Mouse (Mus musculus) urinary bladder, postnatal 14 days (tissue): ENCODE measurements around the gene Kank1.

Source experiments
- DNase-seq: peaks from one replicate; pipeline ENCODE4 v3.0.0; 2021; ENCODE audit warnings: low spot score

Gene Kank1

DNA sequence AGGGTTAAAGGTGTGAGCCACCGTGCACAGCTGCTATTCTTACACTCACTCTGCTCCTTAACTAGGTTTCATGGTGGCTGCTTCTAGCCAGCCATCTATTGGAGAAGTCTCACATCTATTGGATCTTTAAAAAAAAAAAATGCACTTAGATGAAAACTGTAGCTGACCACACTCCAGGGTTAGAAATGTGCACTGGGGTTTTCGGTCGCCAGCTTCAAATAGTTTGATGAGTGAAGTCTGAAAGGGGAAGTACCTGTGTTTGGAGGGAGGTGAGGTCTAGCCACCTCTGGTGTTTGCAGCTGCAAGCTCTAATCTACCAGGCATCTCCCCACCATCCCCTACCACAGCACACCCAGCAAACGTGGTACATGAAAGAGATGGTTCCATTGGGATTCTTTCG is 74.2 kb downstream of the Kank1 start:
- no peak for DNase-seq

DNA sequence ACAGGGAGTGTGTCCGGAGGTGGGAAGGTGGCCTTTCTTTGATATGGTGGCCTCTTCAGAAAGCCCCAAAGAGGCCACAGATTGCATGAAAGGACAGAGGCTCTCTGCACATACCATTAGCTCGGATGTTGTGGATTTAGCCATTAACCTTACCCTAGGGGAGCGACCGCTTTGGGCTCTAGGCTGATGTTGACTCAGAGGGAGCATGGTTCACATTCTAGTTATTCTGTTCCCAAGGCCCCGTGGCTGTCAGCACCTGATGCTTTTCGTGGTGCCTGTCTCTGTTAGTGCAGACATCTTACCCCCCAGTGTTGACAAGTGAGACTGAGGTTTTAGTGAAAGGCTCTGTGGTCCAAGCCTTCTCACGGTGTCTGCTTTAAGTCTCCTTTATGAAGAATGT is 74.9 kb downstream of the Kank1 start:
- no peak for DNase-seq

DNA sequence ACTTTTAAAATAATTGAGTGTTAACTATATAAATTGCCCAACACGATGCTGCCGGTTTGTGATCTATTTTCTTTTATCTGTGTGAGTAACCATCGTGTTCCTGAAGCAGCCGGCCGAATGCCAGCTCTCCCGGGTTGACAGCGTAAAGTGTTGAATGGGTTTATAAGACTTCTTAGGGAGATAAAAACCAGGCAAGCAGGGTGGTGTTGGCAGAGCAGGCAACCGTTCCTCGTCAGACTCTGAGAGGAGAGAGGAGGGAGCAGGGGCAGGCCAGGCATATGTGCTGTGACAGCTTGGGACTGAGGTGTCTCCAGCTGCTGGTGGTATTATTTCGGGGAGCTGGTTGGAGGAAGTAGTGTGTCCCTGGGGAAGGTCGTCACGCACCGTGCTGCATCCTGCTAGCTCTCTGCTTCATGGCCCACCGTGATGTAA is 78.7 kb downstream of the Kank1 start:
- DNase-seq, result peak; percentile 63

DNA sequence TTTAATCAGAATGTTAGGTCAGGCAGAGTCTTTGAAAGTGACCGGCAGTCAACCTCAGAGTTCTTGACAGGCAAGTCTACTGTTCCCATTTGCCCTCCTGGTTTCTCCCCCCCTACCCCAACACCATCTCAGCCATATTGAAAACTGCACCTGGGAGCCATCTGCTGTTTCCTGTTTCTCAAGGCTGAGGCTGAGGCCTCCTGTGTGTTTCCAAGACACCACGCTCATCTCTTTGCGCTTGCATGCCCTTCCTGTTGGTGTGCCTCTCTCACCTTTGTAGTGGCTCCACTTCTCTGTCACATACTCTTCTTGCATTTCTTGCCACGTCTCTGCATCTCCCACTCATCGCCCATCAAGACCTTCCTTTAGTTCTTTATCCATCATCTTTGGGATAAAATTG is 79.2 kb downstream of the Kank1 start:
- DNase-seq, result no peak

DNA sequence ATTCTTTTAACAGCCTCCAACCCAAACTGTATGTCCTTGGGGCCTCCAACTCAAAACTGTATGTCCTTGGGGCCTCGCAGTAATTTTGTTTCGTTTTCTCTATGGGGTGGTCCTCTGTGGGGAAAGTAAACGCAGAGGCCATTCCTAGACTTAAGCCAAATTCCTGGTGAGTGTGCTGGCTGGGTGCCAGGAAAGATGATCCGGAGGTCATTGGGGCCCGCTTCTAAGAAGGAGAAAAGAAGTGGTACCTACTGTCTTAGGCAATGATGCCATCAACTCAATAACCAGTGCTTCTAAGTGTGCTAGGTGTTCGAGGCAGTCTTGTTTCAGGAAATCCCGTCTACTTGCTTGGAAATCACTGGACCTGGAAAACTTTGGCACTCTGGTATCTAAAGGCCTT is 87.5 kb downstream of the Kank1 start:
- DNase-seq, result no peak

DNA sequence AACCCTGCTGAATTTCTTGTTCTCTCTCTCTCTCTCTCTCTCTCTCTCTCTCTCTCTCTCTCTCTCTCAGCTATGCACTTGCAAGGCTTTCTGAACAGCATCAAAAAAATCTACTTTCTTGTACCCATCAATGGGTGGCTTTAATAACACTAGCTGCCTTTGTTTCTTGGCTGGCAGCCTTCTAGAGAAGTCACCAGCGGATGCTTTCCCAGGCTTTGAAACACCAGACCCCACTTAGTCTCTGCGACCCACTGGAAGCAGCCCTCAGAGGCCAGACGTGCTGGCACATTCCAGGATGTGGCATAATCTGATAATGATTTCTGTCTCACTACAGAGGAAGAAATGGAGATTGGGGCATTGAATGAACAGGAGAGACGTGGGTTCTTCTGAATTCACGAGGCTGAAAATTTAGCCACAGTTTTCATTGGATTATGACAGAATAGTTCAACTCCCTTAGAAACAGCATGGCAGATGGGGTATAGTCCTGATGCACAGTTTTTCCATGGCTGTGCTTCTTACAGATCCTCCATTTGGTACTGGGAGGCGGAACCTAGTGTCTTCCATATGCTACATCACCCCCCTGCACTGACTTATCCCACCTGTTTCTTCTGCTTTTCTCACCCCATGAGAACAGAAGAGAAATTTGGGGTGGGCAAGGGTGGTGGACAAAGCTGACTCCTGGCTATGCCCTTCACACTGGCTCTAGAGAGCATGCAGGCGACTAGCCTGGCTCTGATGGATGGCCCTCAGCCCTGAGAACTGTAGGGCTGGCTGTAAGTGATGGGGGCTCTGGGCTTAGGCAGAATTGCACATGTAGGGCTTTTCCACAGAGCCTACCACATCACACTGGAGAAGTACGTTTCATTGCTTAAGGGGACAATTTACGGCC is 88.6 kb downstream of the Kank1 start:
- no peak for DNase-seq

DNA sequence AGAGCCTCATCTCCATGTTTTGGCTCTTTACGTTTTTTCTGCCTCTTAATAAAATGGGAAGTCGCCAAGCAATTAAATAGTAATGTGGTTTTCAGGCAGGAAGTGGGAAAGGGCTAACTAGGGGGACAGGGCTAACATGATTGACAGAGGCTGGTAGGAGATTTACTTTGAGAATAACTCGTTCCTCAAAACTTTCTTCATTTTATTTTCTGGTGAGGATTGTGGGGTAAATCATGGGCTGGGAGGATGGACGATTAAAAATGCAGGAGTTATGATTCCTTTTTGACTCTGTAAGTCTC is 89.2 kb downstream of the Kank1 start:
- no peak for DNase-seq

DNA sequence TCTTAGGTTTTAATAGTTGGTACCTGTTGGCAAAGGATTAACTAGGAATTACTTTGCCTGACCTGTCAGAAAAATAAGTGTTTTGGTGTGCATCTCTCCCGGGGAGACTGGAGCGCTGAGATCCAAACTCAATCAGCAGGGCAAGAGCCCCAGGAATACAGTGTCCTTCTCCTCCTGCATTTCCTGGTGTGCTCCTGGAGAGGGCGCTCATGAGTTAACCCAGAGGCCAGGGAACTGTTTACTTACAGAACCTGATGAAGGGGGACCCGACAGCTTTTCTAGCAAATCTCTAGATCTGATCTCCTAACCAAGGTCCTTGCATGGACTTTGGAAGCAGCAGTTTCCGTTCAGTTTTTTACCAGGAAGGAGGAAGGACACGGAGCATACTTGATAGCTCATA is 90.9 kb downstream of the Kank1 start:
- no peak for DNase-seq

DNA sequence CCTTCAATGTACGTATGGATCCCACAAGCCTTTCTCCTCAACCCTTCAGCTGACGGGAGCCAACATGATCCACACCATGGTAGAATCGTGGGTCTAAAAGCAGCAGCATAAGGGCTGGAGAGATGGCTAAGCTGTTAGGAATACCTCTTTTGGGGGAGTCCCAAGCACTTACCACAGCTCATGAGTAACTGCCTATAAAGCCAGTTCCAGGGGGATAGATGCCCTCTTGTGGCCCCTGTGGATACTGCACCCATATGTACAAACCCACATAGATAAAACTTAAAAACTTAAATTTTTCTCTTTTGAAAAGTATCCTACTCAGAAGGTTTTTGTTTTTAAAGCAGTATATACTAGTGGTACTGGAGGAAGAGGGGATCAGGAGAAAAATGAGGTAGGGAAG is 97.6 kb downstream of the Kank1 start:
- DNase-seq, result peak; percentile 63

DNA sequence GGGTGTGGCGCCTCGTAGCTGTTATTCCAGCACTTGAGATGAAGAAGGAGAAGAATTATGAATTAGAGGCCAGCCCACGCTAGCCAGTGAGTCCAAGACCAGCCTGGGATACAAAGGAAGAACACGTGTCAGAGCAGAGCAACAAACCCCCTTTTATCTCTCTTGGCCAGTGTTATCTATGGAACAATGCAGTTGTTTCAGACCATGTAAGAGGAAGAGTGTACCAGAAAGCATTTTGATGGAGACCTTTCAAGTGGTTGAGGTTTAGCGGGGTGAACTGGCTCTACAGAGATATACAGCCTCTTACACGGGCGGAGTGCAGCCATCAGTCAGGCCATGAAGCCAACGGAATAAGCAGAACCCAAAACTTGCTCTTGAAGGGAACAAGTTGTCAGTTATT is 100.0 kb downstream of the Kank1 start:
- DNase-seq, result no peak

DNA sequence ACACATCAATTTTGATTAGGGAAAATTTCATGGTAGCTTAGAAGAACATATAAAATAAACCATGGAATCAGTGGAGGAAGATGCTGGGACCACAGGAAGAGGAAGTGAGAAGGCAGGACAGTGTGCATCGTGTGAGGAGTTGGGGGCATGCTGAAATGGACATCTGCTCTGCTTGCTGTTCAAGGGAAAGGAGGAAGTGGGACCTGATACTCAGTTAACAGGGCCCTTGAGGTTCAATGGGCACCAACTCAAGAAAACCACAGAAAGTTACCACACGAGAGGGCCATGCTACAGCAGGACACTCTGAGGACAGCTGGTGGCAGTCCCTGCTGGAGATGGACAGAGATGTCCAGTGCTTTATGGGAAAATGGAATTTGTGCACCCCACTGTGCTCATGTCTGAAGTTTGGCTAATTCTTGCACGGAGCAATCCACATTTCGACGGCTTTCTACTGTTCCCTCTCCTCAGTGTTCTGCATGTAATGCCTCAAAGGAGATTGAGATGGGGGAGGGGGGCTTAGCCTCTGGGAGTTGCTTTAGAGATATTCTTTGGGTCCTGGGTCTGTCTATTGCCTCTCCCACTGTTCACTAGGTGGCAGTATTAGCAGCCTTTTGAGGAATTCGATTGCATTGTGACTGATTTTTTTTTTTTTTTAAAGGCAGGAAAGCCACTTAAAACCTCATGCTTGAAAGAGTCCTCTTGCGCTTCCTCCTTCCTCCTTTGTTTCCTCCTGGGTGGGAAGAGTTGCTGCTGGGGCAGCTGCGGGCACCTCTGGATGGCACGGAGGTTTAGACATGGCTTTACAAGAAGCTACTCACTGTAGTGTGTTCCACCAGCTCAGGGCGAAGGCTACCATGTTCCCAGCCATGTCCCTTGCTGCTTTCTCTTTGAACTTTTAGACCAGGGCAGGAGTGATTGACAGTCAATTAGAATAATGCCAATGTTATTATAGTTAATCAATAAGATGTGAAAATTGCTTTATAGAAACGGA is 104.2 kb downstream of the Kank1 start:
- peak; percentile 15 for DNase-seq

DNA sequence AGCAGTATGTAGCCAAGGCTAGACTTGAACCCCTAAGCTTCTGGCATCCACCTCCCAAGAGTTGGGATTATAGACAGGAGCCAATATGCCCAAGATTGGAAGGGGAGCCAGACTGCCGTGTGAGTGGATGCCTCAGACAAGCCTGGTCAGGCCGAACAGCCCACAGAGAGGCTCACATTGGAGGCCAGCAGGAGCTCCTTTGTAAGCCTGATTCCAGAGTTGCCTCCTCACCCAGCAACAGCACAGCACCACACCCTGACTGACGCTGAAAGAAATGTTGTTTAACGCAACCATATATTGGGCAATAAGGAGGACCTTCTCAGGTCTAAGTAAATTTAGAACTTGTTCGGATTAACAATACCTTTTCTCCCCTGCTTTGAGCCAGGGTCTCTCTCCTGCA is 105.3 kb downstream of the Kank1 start:
- DNase-seq, result peak; percentile 14

DNA sequence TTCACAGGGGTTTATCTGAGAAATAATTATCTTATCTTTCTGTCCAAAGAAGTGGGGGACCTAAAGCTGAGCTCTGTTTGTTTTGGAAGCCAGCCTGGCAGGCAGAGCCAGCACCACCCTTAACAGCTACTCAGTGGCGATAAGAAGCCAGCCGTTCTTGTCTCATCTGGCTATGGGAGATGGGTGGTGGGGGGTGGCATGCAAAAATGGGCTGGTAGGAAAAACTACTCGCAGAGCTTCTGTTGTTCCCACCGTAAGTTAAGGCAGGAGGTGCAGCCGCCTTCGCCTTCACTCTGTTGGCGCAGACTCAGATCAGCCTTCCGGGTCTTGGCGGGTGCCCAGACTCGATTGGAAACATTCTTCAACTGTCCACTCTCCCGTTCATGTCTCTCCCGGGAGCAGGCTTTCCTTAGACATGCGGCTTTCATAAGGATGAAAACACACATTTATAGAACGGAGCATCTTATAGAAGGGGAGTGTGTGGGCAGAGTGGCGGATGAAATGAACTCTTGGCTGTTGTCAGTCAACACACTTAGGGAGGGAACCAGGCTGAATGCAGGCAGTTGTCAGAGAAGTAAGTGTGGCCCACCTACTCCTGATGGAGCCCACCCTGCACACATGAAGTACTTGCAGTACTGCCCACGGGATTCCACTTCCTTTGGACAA is 107.0 kb downstream of the Kank1 start:
- peak; percentile 39 for DNase-seq

DNA sequence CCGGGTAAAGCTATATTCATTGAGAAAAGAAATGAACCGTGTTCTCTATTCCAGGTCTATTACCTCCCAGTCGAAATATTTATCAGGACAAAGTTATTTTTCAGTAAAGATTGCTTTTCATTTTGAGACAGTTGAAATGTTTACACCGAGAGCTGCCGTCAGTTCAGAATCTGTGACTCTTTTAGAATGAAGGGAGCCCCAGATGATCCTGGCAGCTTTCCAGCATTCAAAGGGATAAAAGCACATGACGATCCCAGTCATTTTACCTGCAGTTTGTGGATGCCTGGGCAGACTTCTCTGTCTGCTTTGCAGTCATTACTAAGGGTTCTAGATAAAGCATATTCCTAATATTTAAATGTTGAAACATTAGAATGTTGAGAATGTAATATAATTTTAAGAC is 107.6 kb downstream of the Kank1 start:
- DNase-seq, result no peak

DNA sequence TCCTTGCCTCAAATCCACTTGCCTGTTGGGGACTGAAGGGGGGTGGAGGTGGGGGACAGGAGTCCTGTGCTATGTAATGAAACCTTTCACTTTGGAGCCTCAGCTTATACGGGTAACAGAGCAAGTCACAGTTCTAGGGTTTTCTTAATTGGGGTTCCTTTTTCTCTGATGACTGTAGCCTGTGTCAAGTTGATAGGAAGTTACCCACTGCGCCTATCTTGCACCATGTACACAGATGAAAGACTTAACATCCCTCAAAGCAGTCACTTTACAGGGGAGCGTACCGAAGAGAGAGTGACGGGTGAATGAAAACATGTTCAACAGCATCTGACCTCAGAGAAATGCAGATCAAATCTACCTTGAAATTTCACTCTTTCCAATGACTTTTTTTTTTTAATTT is 109.2 kb downstream of the Kank1 start:
- DNase-seq, result no peak

DNA sequence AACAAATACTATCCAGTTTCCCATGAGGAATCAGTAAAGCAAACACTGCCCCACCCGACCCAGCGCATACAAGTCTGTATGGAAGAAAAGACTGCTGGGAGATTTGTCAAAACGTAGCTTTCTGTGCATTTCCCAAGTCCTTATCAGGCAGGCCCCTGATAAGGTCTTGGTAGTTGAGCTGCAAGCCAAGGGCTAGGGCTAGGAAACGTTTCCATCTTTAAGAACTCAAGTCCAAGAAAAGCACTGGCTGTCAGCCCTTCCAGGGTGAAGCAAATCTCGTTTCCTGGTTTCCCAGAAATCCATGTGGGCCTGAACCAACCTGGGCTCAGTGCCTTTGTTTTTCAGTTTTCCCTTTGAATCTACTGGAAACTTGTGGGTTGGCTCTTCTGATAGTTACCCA is 110.7 kb downstream of the Kank1 start:
- DNase-seq, result peak; percentile 17

DNA sequence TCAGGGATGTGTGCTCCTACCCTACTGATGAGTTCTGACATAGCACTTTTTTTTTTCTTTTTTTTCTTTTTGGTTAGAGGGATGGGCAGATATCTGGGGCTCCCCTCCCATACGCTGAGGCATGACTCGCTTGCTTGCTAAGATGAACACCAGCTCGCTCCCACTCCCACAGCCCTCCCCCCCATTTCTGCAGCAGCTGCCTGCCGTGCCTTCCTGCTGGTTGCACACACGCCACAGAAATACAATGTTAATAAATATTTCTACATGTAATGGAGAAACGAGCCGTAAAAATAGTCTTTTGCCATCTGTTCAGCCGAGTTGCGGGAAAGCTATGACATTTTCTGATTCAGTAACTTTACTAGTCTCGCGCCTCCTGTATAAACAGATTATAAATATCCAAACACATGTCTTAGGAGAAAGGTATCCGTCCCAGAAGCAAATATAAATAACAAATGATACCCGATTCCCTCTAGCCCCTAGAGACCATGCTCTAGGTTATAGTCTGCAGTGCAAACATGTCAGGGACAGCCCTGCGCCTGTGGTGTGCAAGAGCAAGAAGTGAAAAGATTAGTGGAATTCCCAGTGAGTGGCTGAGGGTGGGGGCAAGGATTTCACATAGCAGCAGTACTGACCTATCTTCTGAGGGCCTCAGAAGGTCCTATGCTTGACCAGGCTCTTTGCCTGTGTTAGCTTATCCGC is 114.6 kb downstream of the Kank1 start:
- DNase-seq, result no peak

DNA sequence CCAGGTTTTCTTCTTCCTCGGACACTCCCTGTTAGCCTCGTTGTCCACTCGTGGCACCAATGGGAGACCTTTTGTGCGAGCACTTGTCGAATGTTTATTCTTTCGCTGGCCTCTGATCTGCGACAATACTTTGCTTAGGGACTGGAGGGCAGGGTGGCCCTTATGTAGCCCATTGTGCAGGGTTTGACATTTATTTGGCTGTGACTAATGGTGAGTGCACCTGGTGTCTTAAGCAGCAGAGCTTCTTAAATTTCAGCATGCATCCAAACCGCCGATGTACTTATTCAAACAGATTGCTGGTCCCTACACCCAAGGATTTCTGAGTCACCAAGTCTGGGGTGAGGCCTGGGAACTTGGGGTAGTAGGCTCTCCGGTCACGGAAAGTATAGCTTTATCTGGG is 120.3 kb downstream of the Kank1 start:
- no peak for DNase-seq

DNA sequence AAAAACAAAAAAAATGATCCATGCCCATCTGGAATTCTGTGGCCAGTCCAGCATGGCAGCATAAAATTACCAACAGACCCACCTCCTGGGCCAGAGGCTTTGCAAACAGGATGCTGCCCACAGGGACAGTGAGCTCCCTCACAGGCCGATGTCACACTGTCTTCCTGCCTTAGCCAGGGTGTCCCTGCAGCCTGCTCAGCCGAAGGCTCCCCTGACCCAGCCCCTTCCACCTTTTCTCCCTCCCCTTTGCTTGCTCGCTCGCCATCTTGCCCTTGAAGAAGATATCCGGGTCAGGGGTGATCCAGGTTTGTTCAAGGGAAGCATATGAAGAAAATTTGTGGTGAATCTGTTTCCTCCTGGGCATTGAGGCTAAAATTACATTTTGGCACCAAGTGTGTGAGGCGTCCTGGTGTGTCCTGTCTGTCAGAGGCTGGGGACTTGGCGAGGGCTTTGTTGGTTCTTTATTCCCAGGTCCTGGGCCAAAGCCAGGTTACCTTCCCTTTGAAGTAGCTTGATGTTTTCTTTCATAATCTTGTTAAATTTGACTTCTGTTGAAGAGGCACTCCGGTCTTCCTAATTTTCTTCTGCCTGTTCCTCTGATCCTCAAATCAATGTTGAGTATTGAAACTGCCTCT is 121.8 kb downstream of the Kank1 start:
- no peak for DNase-seq

DNA sequence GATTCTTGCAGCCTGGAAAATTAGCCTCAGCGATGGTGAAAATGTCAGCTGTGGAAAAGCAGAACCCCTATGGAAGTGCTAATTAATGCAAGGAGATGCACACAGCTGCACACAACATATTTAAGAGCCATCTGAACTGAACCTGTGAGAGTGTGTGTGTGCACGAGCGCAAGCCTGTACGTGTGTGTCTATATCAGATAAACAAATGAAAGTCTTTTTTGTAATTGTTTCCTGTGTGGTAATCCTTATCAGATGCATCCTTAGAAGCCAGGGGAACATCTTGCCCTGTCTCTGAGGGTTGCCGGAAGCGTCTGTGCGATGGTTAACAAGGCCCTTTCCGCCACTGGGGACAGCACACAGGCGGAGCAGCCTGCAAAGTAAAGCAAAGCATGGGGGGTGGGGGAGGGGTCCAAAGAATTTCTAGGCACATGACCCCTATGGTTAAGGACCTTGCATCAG is 123.8 kb downstream of the Kank1 start:
- DNase-seq, result no peak

DNA sequence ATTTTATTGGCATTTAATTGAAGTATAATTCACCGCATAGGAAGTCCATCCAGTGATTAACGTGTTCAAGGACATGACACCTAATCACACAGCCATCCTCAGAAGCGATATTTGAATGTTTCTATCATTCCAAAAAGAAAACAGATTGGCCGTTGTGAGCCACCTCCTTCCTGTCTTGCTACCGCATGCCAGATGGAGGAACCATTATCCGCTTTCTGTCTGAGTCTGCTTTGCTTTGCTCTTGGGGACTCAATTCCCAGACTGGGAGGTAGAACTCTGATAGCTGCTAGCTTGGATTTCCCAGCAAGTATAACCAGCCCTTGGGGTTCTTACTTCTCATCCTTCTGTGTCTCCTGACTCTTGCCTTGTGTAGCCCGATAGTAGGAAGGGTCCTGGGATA is 125.2 kb downstream of the Kank1 start:
- no peak for DNase-seq
